Mouse (Mus musculus): ENCODE measurements around the gene Tjp1. TPM values are rescaled to one million over a fixed set of nuclear protein-coding genes. Genes with fewer than 3 reads are reported as not detected.

The Tjp1 gene
- polyA plus RNA-seq, 1 experiment from 2014 or later = 28.3 TPM

GRCm38 (mm10) chr7:65356204-65356603, 171.4 kb downstream of the Tjp1 start:
- ATAC-seq (replicated peaks; ENCODE audit: low FRiP score, low read depth) = no peak
- DNase-seq (ENCODE audit: low spot score) = no peak
- Histone ChIP-seq H3K27me3 (ENCODE audit: insufficient read depth, low read length) (no peaks in the 10 kb centered on the region), H3K27ac (no peak overlapping the region), H3K4me1 (replicated peaks; ENCODE audit: insufficient read depth, low read length) (peaks cover 16% of the 10 kb centered on the region), H3K4me2 (ENCODE audit: low read length) (no peak overlapping the region), H3K9me3 (replicated peaks; ENCODE audit: low read length) (no peaks in the 10 kb centered on the region), H3K9ac (ENCODE audit: low read depth, low read length) (no peak overlapping the region), H3K4me3 (replicated peaks; ENCODE audit: low read depth, low read length) (no peak overlapping the region), H3K36me3 (ENCODE audit: insufficient read depth, low read length) (0 out of 2 replicates have a peak, but pooled peaks cover 2% of the 10 kb centered on the region)
- no peak for TF ChIP-seq CTCF (IDR thresholded peaks at IDR 0.05; ENCODE audit: low read depth)
- WGBS = 48% methylated on average over 1 of the region's 1 CpGs

GRCm38 (mm10) chr7:65354908-65355307, 172.7 kb downstream of the Tjp1 start:
- Histone ChIP-seq H3K4me3 (replicated peaks; ENCODE audit: low read depth, low read length) (no peak overlapping the region), H3K9ac (ENCODE audit: low read depth, low read length) (no peak overlapping the region), H3K9me3 (replicated peaks; ENCODE audit: low read length) (no peaks in the 10 kb centered on the region), H3K4me2 (ENCODE audit: low read length) (0 out of 2 replicates have a peak overlapping the region, but pooled peaks have one; percentile 13), H3K4me1 (replicated peaks; ENCODE audit: insufficient read depth, low read length) (peaks cover 12% of the 10 kb centered on the region), H3K27me3 (ENCODE audit: insufficient read depth, low read length) (no peaks in the 10 kb centered on the region), H3K36me3 (ENCODE audit: insufficient read depth, low read length) (0 out of 2 replicates have a peak, but pooled peaks cover 2% of the 10 kb centered on the region), H3K27ac (peak overlapping the region; percentile 37; the same call in 1 of the 2 replicates)
- WGBS = 48% methylated on average over 2 of the region's 2 CpGs
- no peak for DNase-seq (ENCODE audit: low spot score)
- TF ChIP-seq CTCF (IDR thresholded peaks at IDR 0.05; ENCODE audit: low read depth) = no peak
- no peak for ATAC-seq (replicated peaks; ENCODE audit: low FRiP score, low read depth)

- 57% methylated on average over 4 of the region's 4 CpGs for WGBS
- DNase-seq (ENCODE audit: low spot score) (no peak), ATAC-seq (replicated peaks; ENCODE audit: low FRiP score, low read depth) (no peak)
- TF ChIP-seq CTCF (IDR thresholded peaks at IDR 0.05; ENCODE audit: low read depth) = no peak
- 0 out of 2 replicates have a peak, but pooled peaks cover 2% of the 10 kb centered on the region for H3K36me3 ChIP-seq (ENCODE audit: insufficient read depth, low read length)
- H3K9ac ChIP-seq (ENCODE audit: low read depth, low read length) = no peak overlapping the region
- no peaks in the 10 kb centered on the region for H3K9me3 ChIP-seq (replicated peaks; ENCODE audit: low read length)
- no peak overlapping the region for H3K27ac ChIP-seq
- no peaks in the 10 kb centered on the region for H3K27me3 ChIP-seq (ENCODE audit: insufficient read depth, low read length)
- no peak overlapping the region for H3K4me2 ChIP-seq (ENCODE audit: low read length)
- no peaks in the 10 kb centered on the region for H3K4me1 ChIP-seq (replicated peaks; ENCODE audit: insufficient read depth, low read length)
- no peak overlapping the region for H3K4me3 ChIP-seq (replicated peaks; ENCODE audit: low read depth, low read length)
Measured at GRCm38 (mm10) chr7:65350348-65351079, 177.1 kb downstream of the Tjp1 start.

GRCm38 (mm10) chr7:65348540-65348939, 179.0 kb downstream of the Tjp1 start:
- ATAC-seq (replicated peaks; ENCODE audit: low FRiP score, low read depth) (no peak), DNase-seq (ENCODE audit: low spot score) (no peak)
- H3K4me3 ChIP-seq (replicated peaks; ENCODE audit: low read depth, low read length) = no peak overlapping the region
- H3K4me2 ChIP-seq (ENCODE audit: low read length) = no peak overlapping the region
- TF ChIP-seq CTCF (IDR thresholded peaks at IDR 0.05; ENCODE audit: low read depth) = no peak
- H3K4me1 ChIP-seq (replicated peaks; ENCODE audit: insufficient read depth, low read length) = no peaks in the 10 kb centered on the region
- no peak overlapping the region for H3K9ac ChIP-seq (ENCODE audit: low read depth, low read length)
- H3K27me3 ChIP-seq (ENCODE audit: insufficient read depth, low read length) = no peaks in the 10 kb centered on the region
- H3K27ac ChIP-seq = no peak overlapping the region
- H3K9me3 ChIP-seq (replicated peaks; ENCODE audit: low read length) = no peaks in the 10 kb centered on the region
- 0 out of 2 replicates have a peak, but pooled peaks cover 2% of the 10 kb centered on the region for H3K36me3 ChIP-seq (ENCODE audit: insufficient read depth, low read length)

- Histone ChIP-seq H3K9me3 (replicated peaks; ENCODE audit: low read length) (no peaks in the 10 kb centered on the region), H3K9ac (ENCODE audit: low read depth, low read length) (no peak overlapping the region), H3K4me3 (replicated peaks; ENCODE audit: low read depth, low read length) (no peak overlapping the region), H3K27ac (no peak overlapping the region), H3K27me3 (ENCODE audit: insufficient read depth, low read length) (no peaks in the 10 kb centered on the region), H3K4me1 (replicated peaks; ENCODE audit: insufficient read depth, low read length) (no peaks in the 10 kb centered on the region), H3K36me3 (ENCODE audit: insufficient read depth, low read length) (peaks cover 10% of the 10 kb centered on the region; the same call in 1 of the 2 replicates), H3K4me2 (ENCODE audit: low read length) (no peak overlapping the region)
- ATAC-seq (replicated peaks; ENCODE audit: low FRiP score, low read depth) (no peak), DNase-seq (ENCODE audit: low spot score) (no peak)
- no peak for TF ChIP-seq CTCF (IDR thresholded peaks at IDR 0.05; ENCODE audit: low read depth)
- 76% methylated on average over 3 of the region's 3 CpGs for WGBS
Measured at GRCm38 (mm10) chr7:65345314-65345713, 182.3 kb downstream of the Tjp1 start.

- 87% methylated on average over 7 of the region's 7 CpGs for WGBS
- TF ChIP-seq CTCF (IDR thresholded peaks at IDR 0.05; ENCODE audit: low read depth) = no peak
- Histone ChIP-seq H3K4me2 (ENCODE audit: low read length) (no peak overlapping the region), H3K27me3 (ENCODE audit: insufficient read depth, low read length) (no peaks in the 10 kb centered on the region), H3K4me3 (replicated peaks; ENCODE audit: low read depth, low read length) (no peak overlapping the region), H3K36me3 (ENCODE audit: insufficient read depth, low read length) (peaks cover 51% of the 10 kb centered on the region), H3K27ac (no peak overlapping the region), H3K9me3 (replicated peaks; ENCODE audit: low read length) (no peaks in the 10 kb centered on the region), H3K4me1 (replicated peaks; ENCODE audit: insufficient read depth, low read length) (no peaks in the 10 kb centered on the region), H3K9ac (ENCODE audit: low read depth, low read length) (no peak overlapping the region)
- DNase-seq (ENCODE audit: low spot score) (no peak), ATAC-seq (replicated peaks; ENCODE audit: low FRiP score, low read depth) (no peak)
Measured at GRCm38 (mm10) chr7:65337581-65338270, 189.9 kb downstream of the Tjp1 start.
